ENCODE assay signal across 21 mouse cellular contexts in genomic region chr11:50147958-50148476, GRCm38 (mm10). TPM values are rescaled to one million over a fixed set of nuclear protein-coding genes. Genes with fewer than 3 reads are reported as not detected.
DNase-seq lines count a peak whose midpoint lies in the region; ATAC-seq and TF ChIP-seq lines count a peak whose summit lies in the region.
"Had no signal": no experiment of that assay in that cellular context is flagged by ENCODE, and none has a peak within 500 bp of the region (broad histone marks: within the 10 kb centered on the region; RNA-seq: fewer than 3 reads in every experiment).

No protein-coding gene starts in this region.

- TF ChIP-seq CTCF in cerebellum, adult 2 months (IDR thresholded peaks at IDR 0.05; ENCODE audit: borderline replicate concordance, insufficient read depth, low read depth, low read length) = peak; percentile 26; the same call in 1 of the 2 replicates
- TF ChIP-seq CTCF in testis, adult 2 months (IDR thresholded peaks at IDR 0.05; ENCODE audit: control insufficient read depth, insufficient read depth, insufficient replicate concordance, low read depth, low read length) = no peak

- ATAC-seq in heart, embryonic 13.5 days (ENCODE audit: extremely low read depth, insufficient number of reproducible peaks, low FRiP score, low TSS enrichment) = no peak
- ATAC-seq: activated CD4-positive, CD25-positive, alpha-beta regulatory T cell, adult 4 months; intestine, embryonic 15.5 days; midbrain, embryonic 16.5 days had no signal

- intact Hi-C loops in heart, postnatal 10 days (cut with DNase I) = no loop called here

- H3K4me3 ChIP-seq in cerebellum, adult 2 months (replicated peaks; ENCODE audit: insufficient read depth, low read depth, low read length) = no peak overlapping the region
- H3K4me3 ChIP-seq in heart, embryonic 13.5 days = no peak overlapping the region
- H3K4me3 ChIP-seq in testis, adult 2 months (ENCODE audit: control insufficient read depth, low read depth, low read length) = no peak overlapping the region
- H3K4me3 ChIP-seq: embryonic facial prominence, embryonic 10.5 days; hindbrain, embryonic 15.5 days; intestine, embryonic 15.5 days; left cerebral cortex, adult 2 months had no signal

- TF ChIP-seq POLR2A in cerebellum, adult 2 months (IDR thresholded peaks at IDR 0.05; ENCODE audit: borderline replicate concordance, insufficient read depth, low read length) = no peak
- TF ChIP-seq POLR2A in testis, adult 2 months (IDR thresholded peaks at IDR 0.05; ENCODE audit: control insufficient read depth, low read depth, low read length) = no peak

- H3K27ac ChIP-seq in cerebellum, adult 2 months (ENCODE audit: insufficient read depth, low read length) = no peak overlapping the region
- peak overlapping the region; percentile 68 for H3K27ac ChIP-seq in heart, embryonic 13.5 days (replicated peaks)
- H3K27ac ChIP-seq in testis, adult 2 months (ENCODE audit: control insufficient read depth, insufficient read depth, low read depth, low read length) = peak overlapping the region; percentile 58
- H3K27ac ChIP-seq: embryonic facial prominence, embryonic 10.5 days; hindbrain, embryonic 15.5 days; intestine, embryonic 15.5 days; left cerebral cortex, adult 2 months had no signal

- H3K27me3 ChIP-seq in cerebellum, adult 2 months (ENCODE audit: control insufficient read depth, insufficient read depth, low read length) = no peaks in the 10 kb centered on the region
- H3K27me3 ChIP-seq in heart, embryonic 13.5 days (replicated peaks) = no peaks in the 10 kb centered on the region
- no peaks in the 10 kb centered on the region for H3K27me3 ChIP-seq in testis, adult 2 months (ENCODE audit: control insufficient read depth, insufficient read depth, low read length)
- H3K27me3 ChIP-seq: hindbrain, embryonic 15.5 days; intestine, embryonic 15.5 days had no signal

- no peak overlapping the region for H3K4me2 ChIP-seq in heart, embryonic 13.5 days
- H3K4me2 ChIP-seq: hindbrain, embryonic 15.5 days; intestine, embryonic 15.5 days had no signal

- peaks cover 27% of the 10 kb centered on the region for H3K4me1 ChIP-seq in cerebellum, adult 2 months (ENCODE audit: control insufficient read depth, insufficient read depth, low read length)
- peaks cover 14% of the 10 kb centered on the region for H3K4me1 ChIP-seq in heart, embryonic 13.5 days
- H3K4me1 ChIP-seq in testis, adult 2 months (ENCODE audit: control insufficient read depth, insufficient read depth, low read length) = peaks cover 5% of the 10 kb centered on the region
- H3K4me1 ChIP-seq: embryonic facial prominence, embryonic 10.5 days; hindbrain, embryonic 15.5 days; intestine, embryonic 15.5 days had no signal

- H3K36me3 ChIP-seq in heart, embryonic 13.5 days = peaks cover 90% of the 10 kb centered on the region
- H3K36me3 ChIP-seq in testis, adult 2 months (ENCODE audit: control insufficient read depth, insufficient read depth, low read length) = no peaks in the 10 kb centered on the region

- WGBS in cerebellum, adult 2 months = 73% methylated on average over 11 of the region's 11 CpGs
- WGBS in heart, embryonic 13.5 days = 91% methylated on average over 11 of the region's 11 CpGs

- H3K9me3 ChIP-seq in heart, embryonic 13.5 days = no peaks in the 10 kb centered on the region
- H3K9me3 ChIP-seq: embryonic facial prominence, embryonic 10.5 days; G1E; hindbrain, embryonic 15.5 days; intestine, embryonic 15.5 days had no signal

- H3K9ac ChIP-seq in heart, embryonic 13.5 days = no peak overlapping the region
- H3K9ac ChIP-seq: hindbrain, embryonic 15.5 days; intestine, embryonic 15.5 days had no signal

- peak; percentile 47 to 66 for DNase-seq in cerebellum, adult 2 months
- DNase-seq in cerebellum, adult 8-10 months = no peak
- DNase-seq in heart, postnatal 10 days = no peak
- no peak for DNase-seq in testis, postnatal 14 days (ENCODE audit: low spot score)
- no peak for DNase-seq in gastrocnemius, postnatal 25 days
- DNase-seq: kidney, postnatal 36 days; layer of hippocampus, adult 9-11 months; left cerebral cortex, postnatal 4 days; liver; lung, adult 18-20 months; right cerebral cortex, postnatal 25 days; thymus, postnatal 36 days had no signal

RNA-seq across cellular contexts. Expression of gene Tbc1d9b, which starts 16.8 kb away (rescaled TPM):
- polyA plus RNA-seq in cerebellum, adult 2 months (2012; rRNA removed) = 118 and 124 TPM in 2 replicates
- polyA plus RNA-seq in heart, embryonic 13.5 days (2015; fragmentation: Nextera tagmentation; extraction: Ambion mirVana) = 26.5 and 26.8 TPM in 2 replicates
- 10 to 100 TPM; 44.5 to 48.6 TPM for total RNA-seq in heart, postnatal 10 days (2021)
- 10.9 and 12.5 TPM in 2 replicates for polyA plus RNA-seq in testis, adult 2 months (2012; rRNA removed)
- 10 to 100 TPM; 19.8 to 27.3 TPM for total RNA-seq in gastrocnemius, postnatal 25 days (2021)

RNA-seq across cellular contexts. Expression of gene Mrnip, which starts 26.2 kb away (rescaled TPM):
- 22.5 and 24.2 TPM in 2 replicates for polyA plus RNA-seq in cerebellum, adult 2 months (2012; rRNA removed)
- polyA plus RNA-seq in heart, embryonic 13.5 days (2015; fragmentation: Nextera tagmentation; extraction: Ambion mirVana) = 12.8 and 13.0 TPM in 2 replicates
- total RNA-seq in heart, postnatal 10 days (2021) = 1 to 10 TPM; 6.0 TPM
- 30.4 and 39.1 TPM in 2 replicates for polyA plus RNA-seq in testis, adult 2 months (2012; rRNA removed)
- total RNA-seq in gastrocnemius, postnatal 25 days (2021) = 1 to 10 TPM; 2.8 TPM

Comparison
In these comparisons a context has a peak if more than half of its experiments do, and no peak if none do; other contexts are left out.
1. DNase-seq: peak in cerebellum, adult 2 months (2 of 2); none in cerebellum, adult 8-10 months (single experiment), heart, postnatal 10 days (0 of 2), testis, postnatal 14 days (single experiment) and gastrocnemius, postnatal 25 days (single experiment).